Mouse (Mus musculus) CH12.LX (cell line): ENCODE measurements around the gene Tnfsf18. TPM values are rescaled to one million over a fixed set of nuclear protein-coding genes. Genes with fewer than 3 reads are reported as not detected.
A peak's percentile ranks its signal among the peaks of the same experiment; 100 is the strongest.

ENCODE experiments used
- DNase-seq: peaks from one replicate; pipeline ENCODE4 v3.0.0-alpha.2; 2013; ENCODE audit errors: extremely low read depth
- H3K27ac ChIP-seq: 2 replicates; pipeline ENCODE4 v1.5.1; 2012; ENCODE audit warnings: low read depth, mild to moderate bottlenecking, control low read depth, moderate library complexity; ENCODE audit not compliant: insufficient read depth
- H3K27me3 ChIP-seq: replicated peaks from 2 replicates; pipeline ENCODE3; 2012; ENCODE audit warnings: inconsistent platforms
- H3K36me3 ChIP-seq, 2 experiments: replicated peaks in 1 of 2; 2 replicates each; pipeline versions ENCODE3 to v1.6.1; 2012; ENCODE audit warnings: inconsistent platforms in 1 of 2, low read length in 1 of 2, mild to moderate bottlenecking in 1 of 2, mixed read lengths in 1 of 2, moderate library complexity in 1 of 2; ENCODE audit not compliant: control insufficient read depth in 1 of 2, insufficient read depth in 1 of 2
- H3K4me1 ChIP-seq, 2 experiments: 2 replicates each; pipeline ENCODE4 v1.6.1; 2012; ENCODE audit warnings: inconsistent platforms in 1 of 2, moderate library complexity in 1 of 2; ENCODE audit not compliant: insufficient read depth in 2 of 2, control insufficient read depth in 1 of 2
- H3K4me2 ChIP-seq: 2 replicates; pipeline ENCODE4 v1.6.1; 2012; ENCODE audit warnings: low read depth, mild to moderate bottlenecking, control low read depth; ENCODE audit not compliant: poor library complexity, insufficient read depth, severe bottlenecking
- H3K4me3 ChIP-seq, 3 experiments: fragments of 150-350 bp in 1 of 3; sonication (generic) in 1 of 3; replicated peaks in 1 of 3; 2 replicates each; pipeline versions ENCODE3 to v1.5.1; 2011 to 2012; ENCODE audit warnings: low read depth in 2 of 3, low read length in 2 of 3, mild to moderate bottlenecking in 2 of 3, moderate library complexity in 2 of 3, control low read depth in 1 of 3, improper control_type of control experiment in 1 of 3, inconsistent platforms in 1 of 3, mixed read lengths in 1 of 3; ENCODE audit not compliant: poor library complexity in 1 of 3
- H3K79me2 ChIP-seq: replicated peaks from 2 replicates; pipeline ENCODE4 v1.6.1; 2012; ENCODE audit warnings: mild to moderate bottlenecking, moderate library complexity; ENCODE audit not compliant: control insufficient read depth, poor library complexity, insufficient read depth, severe bottlenecking; ENCODE audit errors: extremely low read depth
- H3K9ac ChIP-seq: 2 replicates; pipeline ENCODE4 v1.6.1; 2012; ENCODE audit warnings: low read depth, mild to moderate bottlenecking, control low read depth, moderate library complexity; ENCODE audit not compliant: insufficient read depth
- H3K9me3 ChIP-seq: replicated peaks from 2 replicates; pipeline ENCODE3; 2012; ENCODE audit warnings: low read length, inconsistent platforms, mixed read lengths
- BHLHE40 ChIP-seq: IDR thresholded peaks from 2 replicates; pipeline ENCODE4 v1.6.1; 2011; ENCODE audit warnings: mild to moderate bottlenecking, low read depth, low read length, improper control_type of control experiment
- CHD2 ChIP-seq: IDR thresholded peaks from 2 replicates; pipeline ENCODE4 v1.6.1; 2011; ENCODE audit warnings: low read length, improper control_type of control experiment
- CTCF ChIP-seq, 2 experiments: IDR thresholded peaks in 1 of 2; conservative IDR thresholded peaks in 1 of 2; 2 replicates each; pipeline ENCODE4 v1.5.1; 2011 to 2012; ENCODE audit warnings: low read depth in 2 of 2, low read length in 2 of 2, improper control_type of control experiment in 1 of 2, inconsistent platforms in 1 of 2, mild to moderate bottlenecking in 1 of 2, moderate library complexity in 1 of 2
- E2F4 ChIP-seq: IDR thresholded peaks from 2 replicates; pipeline ENCODE4 v1.6.1; 2011; ENCODE audit warnings: low read depth, low read length, improper control_type of control experiment; ENCODE audit not compliant: insufficient replicate concordance
- ELF1 ChIP-seq: IDR thresholded peaks from 2 replicates; pipeline ENCODE4 v1.6.1; 2014; ENCODE audit warnings: low read depth, mild to moderate bottlenecking, inconsistent platforms, low read length, improper control_type of control experiment
- EP300 ChIP-seq: IDR thresholded peaks from 2 replicates; pipeline ENCODE4 v1.6.1; 2011; ENCODE audit warnings: low read length, improper control_type of control experiment
- ETS1 ChIP-seq: conservative IDR thresholded peaks from 2 replicates; pipeline ENCODE4 v1.6.1; 2012; ENCODE audit warnings: low read depth, mild to moderate bottlenecking, inconsistent platforms, low read length, improper control_type of control experiment, moderate library complexity
- GABPA ChIP-seq: IDR thresholded peaks from 2 replicates; pipeline ENCODE4 v1.6.1; 2012; ENCODE audit warnings: low read depth, low read length, improper control_type of control experiment, inconsistent platforms; ENCODE audit not compliant: insufficient replicate concordance
- IRF4 ChIP-seq: IDR thresholded peaks from 2 replicates; pipeline ENCODE4 v1.6.1; 2014; ENCODE audit warnings: low read depth, mild to moderate bottlenecking, inconsistent platforms, low read length, improper control_type of control experiment
- JUN ChIP-seq: IDR thresholded peaks from 2 replicates; pipeline ENCODE4 v1.6.1; 2011; ENCODE audit warnings: low read depth, mild to moderate bottlenecking, low read length, improper control_type of control experiment, moderate library complexity; ENCODE audit not compliant: insufficient read depth
- JUND ChIP-seq: conservative IDR thresholded peaks from 2 replicates; pipeline ENCODE4 v1.6.1; 2011; ENCODE audit warnings: low read depth, low read length, improper control_type of control experiment
- MAFK ChIP-seq: IDR thresholded peaks from 2 replicates; pipeline ENCODE4 v1.6.1; 2011; ENCODE audit warnings: low read length, improper control_type of control experiment; ENCODE audit not compliant: insufficient replicate concordance
- MEF2A ChIP-seq: IDR thresholded peaks from 2 replicates; pipeline ENCODE4 v1.6.1; 2014; ENCODE audit warnings: low read depth, mild to moderate bottlenecking, inconsistent platforms, low read length, improper control_type of control experiment, borderline replicate concordance
- MXI1 ChIP-seq: IDR thresholded peaks from 2 replicates; pipeline ENCODE4 v1.6.1; 2011; ENCODE audit warnings: mild to moderate bottlenecking, low read depth, low read length, improper control_type of control experiment
- MYC ChIP-seq: IDR thresholded peaks from 2 replicates; pipeline ENCODE4 v1.6.1; 2011; ENCODE audit warnings: low read depth, mild to moderate bottlenecking, improper control_type of control experiment, low read length
- NELFE ChIP-seq: IDR thresholded peaks from 2 replicates; pipeline ENCODE4 v1.6.1; 2011; ENCODE audit warnings: low read depth, low read length, improper control_type of control experiment
- NRF1 ChIP-seq: IDR thresholded peaks from 2 replicates; pipeline ENCODE4 v1.6.1; 2014; ENCODE audit warnings: low read depth, mild to moderate bottlenecking, inconsistent platforms, low read length, improper control_type of control experiment, moderate library complexity
- PAX5 ChIP-seq: IDR thresholded peaks from 2 replicates; pipeline ENCODE4 v1.6.1; 2012; ENCODE audit warnings: low read length, inconsistent platforms, mixed read lengths
- POLR2AphosphoS2 ChIP-seq: IDR thresholded peaks from 2 replicates; pipeline ENCODE4 v1.6.1; 2011; ENCODE audit warnings: low read depth, low read length, improper control_type of control experiment
- RAD21 ChIP-seq: IDR thresholded peaks from 2 replicates; pipeline ENCODE4 v1.6.1; 2011; ENCODE audit warnings: low read depth, mild to moderate bottlenecking, low read length, improper control_type of control experiment, moderate library complexity
- RCOR1 ChIP-seq: conservative IDR thresholded peaks from 2 replicates; pipeline ENCODE4 v1.6.1; 2012; ENCODE audit warnings: low read depth, mild to moderate bottlenecking, inconsistent platforms, low read length, improper control_type of control experiment
- SIN3A ChIP-seq: IDR thresholded peaks from 2 replicates; pipeline ENCODE4 v1.6.1; 2012; ENCODE audit warnings: low read length, improper control_type of control experiment, inconsistent platforms
- SMC3 ChIP-seq: IDR thresholded peaks from 2 replicates; pipeline ENCODE4 v1.6.1; 2011; ENCODE audit warnings: low read depth, low read length, improper control_type of control experiment
- TBP ChIP-seq: conservative IDR thresholded peaks from 2 replicates; pipeline ENCODE4 v1.6.1; 2011; ENCODE audit warnings: low read depth, low read length, improper control_type of control experiment
- TCF12 ChIP-seq: IDR thresholded peaks from 2 replicates; pipeline ENCODE4 v1.6.1; 2014; ENCODE audit warnings: low read depth, mild to moderate bottlenecking, inconsistent platforms, low read length, improper control_type of control experiment
- USF1 ChIP-seq: IDR thresholded peaks from 2 replicates; pipeline ENCODE4 v1.6.1; 2014; ENCODE audit warnings: low read depth, mild to moderate bottlenecking, inconsistent platforms, low read length, improper control_type of control experiment
- USF2 ChIP-seq: conservative IDR thresholded peaks from 2 replicates; pipeline ENCODE4 v1.6.1; 2011; ENCODE audit warnings: low read depth, low read length, improper control_type of control experiment
- ZC3H11A ChIP-seq: IDR thresholded peaks from 2 replicates; pipeline ENCODE4 v1.6.1; 2012; ENCODE audit warnings: low read depth, mild to moderate bottlenecking, inconsistent platforms, low read length, improper control_type of control experiment
- ZKSCAN1 ChIP-seq: IDR thresholded peaks from 2 replicates; pipeline ENCODE4 v1.6.1; 2012; ENCODE audit warnings: low read depth, inconsistent platforms, low read length, improper control_type of control experiment, borderline replicate concordance
- ZMIZ1 ChIP-seq: IDR thresholded peaks from 2 replicates; pipeline ENCODE4 v1.6.1; 2012; ENCODE audit warnings: low read depth, mild to moderate bottlenecking, inconsistent platforms, low read length, improper control_type of control experiment
- dilution Hi-C: fragments of 300-500 bp; cut with MboI; formaldehyde crosslinking; loops from 2 replicates; pipeline ENCODE4 v1.14.3; 2020; ENCODE audit warnings: low sequenced_read_pairs; ENCODE audit not compliant: extremely low pct_unique_long_range_greater_than_20kb, extremely low pct_ligation_motif_present
- in situ Hi-C: fragments of 300-500 bp; cut with MboI; formaldehyde crosslinking; loops from 3 replicates; pipeline ENCODE4 v1.14.3; 2019; ENCODE audit warnings: low sequenced_read_pairs, low pct_ligation_motif_present, low pct_unique_long_range_greater_than_20kb, mixed read lengths
- polyA plus RNA-seq: library from polyadenylated mRNA; unstranded; fragments of >175 nt; gene quantifications from 2 replicates; pipeline ENCODE4 v1.2.1, GENCODE M21; 2012; ENCODE audit warnings: low read depth; ENCODE audit not compliant: insufficient read length
- total RNA-seq, 2 experiments: library from RNA; depleted of rRNA; stranded (reverse); fragments of 300-350 nt in 1 of 2; fragments of >200 nt in 1 of 2; gene quantifications; 2 replicates each; pipeline ENCODE4 v1.2.3; 2012 to 2014

Tnfsf18 gene
- total and polyA plus RNA-seq, 3 experiments: 0.42 to 0.89 (median 0.78) TPM

GRCm38 (mm10) chr1:161507623-161508047 lies 13.2 kb downstream of the Tnfsf18 start (continued):
- TF ChIP-seq GABPA: no peak
- peak; percentile 39; the same call in 1 of the 2 replicates for TF ChIP-seq MAFK
- no peak for TF ChIP-seq POLR2AphosphoS2
- no peak for TF ChIP-seq CHD2
- TF ChIP-seq RAD21: no peak; the same call in 1 of the 2 replicates
- TF ChIP-seq ZC3H11A: no peak
- TF ChIP-seq EP300: peak; percentile 91
- TF ChIP-seq ETS1: peak; percentile 78
- TF ChIP-seq MXI1: no peak
- TF ChIP-seq NRF1: no peak

GRCm38 (mm10) chr1:161517355-161517754 lies 22.9 kb downstream of the Tnfsf18 start:
- Histone ChIP-seq H3K4me2 (peak overlapping the region; percentile 44; the same call in 1 of the 2 replicates), H3K27me3 (no peaks in the 10 kb centered on the region), H3K36me3 (no peaks in the 10 kb centered on the region), H3K9ac (no peak overlapping the region), H3K27ac (no peak overlapping the region), H3K79me2 (no peaks in the 10 kb centered on the region), H3K9me3 (no peaks in the 10 kb centered on the region), H3K4me1 (peaks cover 10 to 47% of the 10 kb centered on the region in 2 experiments; a peak in 3 of 4 replicates), H3K4me3 (no peak overlapping the region)
- dilution Hi-C loops (no loop called here), in situ Hi-C loops (no loop called here)
- DNase-seq: peak; percentile 58
- TF ChIP-seq MAFK (peak; percentile 72), RCOR1 (peak; percentile 82; the same call in 1 of the 2 replicates), CHD2 (peak; percentile 87), GABPA (no peak), IRF4 (peak; percentile 93), TCF12 (peak; percentile 69), ELF1 (no peak), JUN (peak; percentile 45; the same call in 1 of the 2 replicates), RAD21 (no peak; the same call in 1 of the 2 replicates), ZMIZ1 (no peak), BHLHE40 (peak; percentile 77), CTCF (conservative IDR thresholded peaks at IDR 0.05 in 1 of 2, IDR thresholded peaks at IDR 0.05 in 1 of 2; ENCODE audit: low read depth in 2 of 2, low read length in 2 of 2) (no peak), NELFE (no peak), MEF2A (peak; percentile 93), SMC3 (no peak), ETS1 (peak; percentile 85), USF1 (no peak), SIN3A (peak; percentile 66; the same call in 1 of the 2 replicates), ZKSCAN1 (no peak), USF2 (no peak), JUND (peak; percentile 70; the same call in 1 of the 2 replicates), TBP (0 out of 2 replicates have a peak, but pooled peaks have one; percentile 29), POLR2AphosphoS2 (no peak), E2F4 (no peak), PAX5 (no peak), EP300 (peak; percentile 99), MYC (peak; percentile 49)
